Mouse (Mus musculus) bone marrow, adult 2 months (tissue): ENCODE results near the gene Pcsk5.

ENCODE experiments used
- CTCF ChIP-seq: fragments of 200-500 bp; IDR thresholded peaks from 2 replicates; pipeline ENCODE4 v1.5.1; 2011; ENCODE audit warnings: low read length, control low read depth; ENCODE audit not compliant: control insufficient read depth, insufficient read depth
- POLR2A ChIP-seq: fragments of 200-500 bp; IDR thresholded peaks from 2 replicates; pipeline ENCODE4 v1.6.1; 2011; ENCODE audit warnings: low read depth, mild to moderate bottlenecking, control low read depth, low read length, borderline replicate concordance; ENCODE audit not compliant: control insufficient read depth

DNA sequence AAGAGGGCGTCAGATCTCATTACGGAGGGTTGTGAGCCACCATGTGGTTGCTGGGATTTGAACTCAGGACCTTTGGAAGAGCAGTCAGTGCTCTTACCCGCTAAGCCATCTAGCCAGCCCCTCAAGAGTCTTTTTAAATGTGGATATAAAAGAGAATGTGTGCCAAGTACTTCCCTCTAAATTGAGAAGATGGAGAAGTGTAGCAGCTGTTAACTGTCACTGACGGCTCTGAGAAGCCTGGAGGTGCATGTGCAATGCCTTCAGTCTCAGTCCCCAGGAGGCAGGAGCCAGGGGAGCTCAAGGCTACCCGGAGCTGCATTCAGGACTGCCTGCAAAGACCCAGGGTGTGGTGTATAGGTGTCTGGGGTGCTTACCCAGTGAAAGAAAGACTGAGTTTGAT, 439.5 kb downstream of the Pcsk5 start:
- no peak for TF ChIP-seq CTCF
- no peak for TF ChIP-seq POLR2A
